Mouse (Mus musculus): ENCODE results near the gene Cpsf2.

Gene Cpsf2

GRCm38 (mm10) chr12:101979213-101979750 is 3.5 kb downstream of the Cpsf2 start:
- in situ Hi-C loops (cut with MboI, MseI), result loop anchor here (25.0 kb wide), 1 partner anchor 408 kb away; no protein-coding TSS in a partner anchor

DNA sequence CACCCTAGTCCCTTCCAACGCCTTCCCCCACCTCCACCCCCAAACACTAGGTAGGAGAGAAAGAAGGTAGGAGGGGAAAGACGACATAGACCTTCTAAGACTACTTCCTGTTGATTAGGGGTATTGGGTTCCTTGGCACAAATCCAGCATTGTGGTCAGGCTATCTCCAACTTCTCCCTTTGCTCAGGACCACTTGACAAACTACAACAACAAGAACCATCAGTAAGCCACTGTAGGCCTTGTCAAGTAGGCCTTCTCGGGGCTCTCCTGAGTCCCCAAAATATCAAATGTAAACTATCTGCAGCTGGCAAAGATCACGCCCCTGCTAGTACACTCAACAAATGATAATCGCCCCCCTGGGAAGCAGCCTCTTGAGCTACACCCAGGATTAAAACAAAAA is 4.5 kb downstream of the Cpsf2 start:
- in situ Hi-C loops (cut with MboI, MseI), result loop anchor here (25.0 kb wide), 1 partner anchor 407 kb away; no protein-coding TSS in a partner anchor

GRCm38 (mm10) chr12:101981559-101981958 is 5.8 kb downstream of the Cpsf2 start:
- in situ Hi-C loops (cut with MboI, MseI), result loop anchor here (25.0 kb wide), 1 partner anchor 406 kb away; no protein-coding TSS in a partner anchor

- in situ Hi-C loops (cut with MboI, MseI), result loop anchor here (25.0 kb wide), 1 partner anchor 404 kb away; no protein-coding TSS in a partner anchor
These were observed 7.2 kb downstream of the Cpsf2 start for GRCm38 (mm10) chr12:101982977-101983376.

- in situ Hi-C loops (cut with MboI, MseI), result loop anchor here (25.0 kb wide), 1 partner anchor 402 kb away; no protein-coding TSS in a partner anchor
These were observed 9.3 kb downstream of the Cpsf2 start for GRCm38 (mm10) chr12:101985110-101985509.

DNA sequence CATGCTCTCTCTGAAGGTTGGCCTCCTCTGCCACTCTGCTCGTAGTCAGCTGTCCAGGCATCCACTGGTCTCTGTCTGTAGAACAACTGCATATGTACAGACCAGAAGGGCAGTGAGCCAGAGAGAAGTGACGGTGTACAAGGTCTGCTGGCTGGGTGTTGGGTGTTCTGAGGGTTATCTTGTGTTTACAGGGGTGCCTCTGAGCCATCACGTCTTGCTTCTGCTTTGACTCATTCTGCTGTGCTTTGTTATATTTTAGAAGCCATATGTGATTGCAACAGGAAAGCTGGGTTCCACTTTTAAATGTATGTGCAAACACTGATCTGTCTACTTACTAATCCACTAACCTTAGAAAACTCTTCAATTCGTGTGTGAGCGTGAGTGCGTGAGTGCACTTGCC is 11.9 kb downstream of the Cpsf2 start:
- in situ Hi-C loops (cut with MboI, MseI), result loop anchor here (25.0 kb wide), 1 partner anchor 400 kb away; no protein-coding TSS in a partner anchor

GRCm38 (mm10) chr12:101994576-101995467 is 19.0 kb downstream of the Cpsf2 start:
- in situ Hi-C loops (cut with MboI, MseI), result loop anchor here (25.0 kb wide), 1 partner anchor 392 kb away; no protein-coding TSS in a partner anchor

GRCm38 (mm10) chr12:101998929-101999328 is 23.1 kb downstream of the Cpsf2 start:
- in situ Hi-C loops (cut with MboI, MseI), result loop anchor here (25.0 kb wide), 1 partner anchor 388 kb away; no protein-coding TSS in a partner anchor

DNA sequence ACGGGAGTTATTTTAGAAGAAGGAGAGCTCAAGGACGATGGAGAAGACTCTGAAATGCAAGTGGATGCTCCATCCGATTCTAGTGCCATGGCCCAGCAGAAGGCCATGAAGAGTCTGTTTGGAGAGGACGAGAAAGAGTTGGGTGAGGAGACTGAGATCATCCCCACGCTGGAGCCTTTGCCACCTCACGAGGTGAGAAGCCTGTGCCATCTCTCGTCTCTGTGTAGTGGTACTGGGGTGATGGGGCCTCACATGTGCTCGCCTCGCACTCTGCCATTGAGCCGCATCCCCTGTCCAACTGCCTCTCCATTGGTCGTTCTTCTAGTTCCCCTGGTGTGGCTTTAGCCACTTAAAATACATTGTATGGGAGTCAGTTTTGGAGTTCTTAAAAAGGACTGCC is 25.0 kb downstream of the Cpsf2 start:
- in situ Hi-C loops (cut with MboI, MseI), result no loop called here

- in situ Hi-C loops (cut with MboI, MseI), result no loop called here
These were observed 32.6 kb downstream of the Cpsf2 start for GRCm38 (mm10) chr12:102008111-102008977.

GRCm38 (mm10) chr12:102009551-102009950 is 33.8 kb downstream of the Cpsf2 start:
- in situ Hi-C loops (cut with MboI, MseI), result no loop called here

DNA sequence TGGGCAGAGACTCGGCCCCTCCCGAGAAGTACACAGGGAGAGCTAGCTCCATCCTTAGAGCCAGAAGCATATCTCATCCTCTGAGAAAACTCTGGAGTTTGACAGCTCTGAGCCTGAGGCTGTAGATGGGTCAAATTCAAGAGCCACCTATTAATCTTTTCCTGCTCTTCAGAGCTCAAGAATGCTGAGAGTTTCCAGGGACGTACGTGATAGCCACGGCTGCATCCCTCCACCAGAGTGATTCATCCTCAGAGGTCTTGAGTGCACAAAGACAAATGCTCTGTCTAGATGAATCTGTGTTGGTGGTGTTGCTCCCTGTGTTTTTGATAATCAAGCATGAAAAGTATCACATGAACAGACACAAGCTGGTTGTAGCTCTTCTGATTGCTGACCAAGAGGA is 38.6 kb downstream of the Cpsf2 start:
- in situ Hi-C loops (cut with MboI, MseI), result no loop called here

GRCm38 (mm10) chr12:102015127-102015526 is 39.3 kb downstream of the Cpsf2 start:
- in situ Hi-C loops (cut with MboI, MseI), result no loop called here

DNA sequence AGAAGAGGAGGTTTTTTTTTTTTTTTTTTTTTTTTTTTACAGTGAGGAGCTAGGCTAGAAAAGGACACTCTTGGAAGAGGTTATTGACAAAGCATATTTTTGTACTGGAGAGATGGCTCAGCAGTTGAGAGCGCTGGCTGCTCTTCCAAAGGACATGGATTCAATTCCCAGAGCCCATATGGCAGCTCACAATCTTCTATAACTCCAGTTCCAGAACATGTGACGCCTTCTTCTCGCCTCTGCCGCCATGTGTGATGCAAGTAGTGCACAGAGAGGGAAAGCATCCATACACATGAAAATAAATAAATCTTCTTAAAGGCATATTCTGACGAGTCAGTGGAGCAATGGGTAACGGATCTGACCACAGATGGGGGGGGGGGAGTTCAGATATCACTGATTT is 46.1 kb downstream of the Cpsf2 start:
- in situ Hi-C loops (cut with MboI, MseI), result no loop called here

DNA sequence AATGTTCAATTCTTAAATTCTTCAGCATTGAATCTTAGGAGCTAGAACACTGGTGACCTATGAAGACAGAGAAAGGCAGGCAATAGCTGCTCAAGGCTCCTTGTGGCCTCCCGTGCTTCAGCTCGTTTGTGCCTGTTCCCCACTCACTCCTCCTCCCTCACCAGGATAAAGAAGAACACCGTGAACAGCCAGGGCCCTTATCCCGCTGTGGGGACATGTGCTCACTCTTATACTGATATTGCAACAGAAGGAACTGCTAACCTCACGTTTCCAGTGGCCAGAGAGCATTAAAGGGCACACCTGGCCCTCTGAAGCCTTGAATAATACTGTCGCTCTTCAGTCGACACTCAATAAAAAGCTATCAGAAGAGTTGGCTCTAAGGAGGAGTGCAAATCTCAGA is 53.4 kb downstream of the Cpsf2 start:
- in situ Hi-C loops (cut with MboI, MseI), result loop anchor here (25.0 kb wide), 1 partner anchor 617 kb away; the partner anchor contains the start of gene Catsperb

- in situ Hi-C loops (cut with MboI, MseI), result loop anchor here (25.0 kb wide), 1 partner anchor 618 kb away; the partner anchor contains the start of gene Catsperb
These were observed 54.2 kb downstream of the Cpsf2 start for GRCm38 (mm10) chr12:102029892-102030446.

DNA sequence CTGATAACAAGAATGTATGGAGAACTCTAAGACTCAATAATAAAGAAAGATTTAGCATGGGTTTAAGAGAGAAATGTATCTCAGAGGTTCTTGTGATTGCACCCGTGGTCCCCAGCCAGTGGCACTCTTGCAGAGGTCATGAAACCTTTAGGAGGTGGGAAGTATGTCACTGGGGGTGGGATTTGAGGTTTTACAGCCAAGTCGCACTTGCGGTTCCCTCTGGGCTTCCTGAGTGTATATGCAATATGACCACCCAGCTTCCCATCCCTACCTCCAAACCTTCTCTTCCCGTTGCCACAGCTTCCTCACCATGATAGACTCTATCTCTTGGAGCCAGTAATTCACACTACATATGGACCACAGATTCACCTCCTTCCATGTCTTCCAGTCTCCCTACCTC is 59.1 kb downstream of the Cpsf2 start:
- in situ Hi-C loops (cut with MboI, MseI), result loop anchor here (25.0 kb wide), 1 partner anchor 623 kb away; the partner anchor contains the start of gene Catsperb

GRCm38 (mm10) chr12:102039861-102040260 is 64.1 kb downstream of the Cpsf2 start:
- in situ Hi-C loops (cut with MboI, MseI), result loop anchor here (10.0 to 25.0 kb wide), 2 partner anchors 628 to 1455 kb away; partner anchors contain the start of gene Catsperb

GRCm38 (mm10) chr12:102041699-102042098 is 65.9 kb downstream of the Cpsf2 start:
- in situ Hi-C loops (cut with MboI, MseI), result loop anchor here (10.0 to 25.0 kb wide), 2 partner anchors 629 to 1457 kb away; partner anchors contain the start of gene Catsperb

DNA sequence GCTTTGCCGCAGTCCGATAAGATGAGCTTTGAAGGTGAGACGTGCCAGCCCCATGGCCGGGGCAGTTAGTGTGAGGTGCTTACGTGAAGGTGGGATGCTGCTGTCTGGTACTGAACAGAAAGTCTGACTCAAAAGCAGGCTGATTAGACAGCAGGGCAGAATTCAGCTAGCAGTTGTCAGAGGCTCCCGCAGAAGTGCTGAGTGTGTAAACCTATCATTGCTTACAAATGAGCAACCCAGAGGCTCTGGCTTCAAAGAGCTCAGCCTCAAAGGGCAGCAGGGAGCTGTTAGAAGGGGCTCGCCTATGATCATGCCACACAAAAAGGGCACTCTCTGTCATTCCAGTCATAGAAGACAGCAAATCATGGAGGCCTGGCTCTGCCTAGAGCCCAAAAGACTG is 66.5 kb downstream of the Cpsf2 start:
- in situ Hi-C loops (cut with MboI, MseI), result loop anchor here (10.0 to 25.0 kb wide), 2 partner anchors 630 to 1457 kb away; partner anchors contain the start of gene Catsperb

All from regulatory T cell (primary cell).